Mouse (Mus musculus): ENCODE results near the gene Mical3. TPM values are rescaled to one million over a fixed set of nuclear protein-coding genes. Genes with fewer than 3 reads are reported as not detected.
A peak's percentile ranks its signal among the peaks of the same experiment; 100 is the strongest.

The Mical3 gene
- polyA plus RNA-seq, 1 experiment from 2014 or later: 4.5 TPM

DNA sequence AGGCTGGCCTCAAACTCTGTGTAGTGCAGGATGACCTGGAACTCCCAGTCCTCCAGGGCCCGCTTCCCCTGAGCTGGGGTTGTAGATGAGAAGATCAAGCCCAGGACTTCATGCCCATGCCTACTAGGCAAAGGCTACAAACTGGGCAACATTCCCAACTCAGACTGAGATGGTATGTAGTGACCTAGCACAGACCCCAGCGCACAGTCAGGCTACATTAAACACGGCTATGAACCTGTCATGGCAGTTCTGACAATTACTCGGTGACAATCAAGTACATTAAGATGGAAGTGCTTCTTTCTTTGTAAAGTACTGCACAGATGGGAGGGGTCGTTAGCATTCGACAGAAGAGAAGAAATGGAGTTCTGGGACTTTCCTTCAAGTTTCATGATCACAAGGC lies 44.0 kb upstream of the Mical3 start:
- TF ChIP-seq CTCF (IDR thresholded peaks at IDR 0.05; ENCODE audit: low read depth): no peak
- Histone ChIP-seq H3K9ac (ENCODE audit: low read depth, low read length) (no peak overlapping the region), H3K4me1 (replicated peaks; ENCODE audit: control insufficient read depth, insufficient read depth, low read length) (peaks cover 5% of the 10 kb centered on the region; the same call in 1 of the 2 replicates), H3K4me2 (replicated peaks; ENCODE audit: low read depth) (no peak overlapping the region), H3K36me3 (ENCODE audit: control insufficient read depth, insufficient read depth) (no peaks in the 10 kb centered on the region), H3K27me3 (replicated peaks; ENCODE audit: control insufficient read depth, insufficient read depth, low read length) (no peaks in the 10 kb centered on the region), H3K27ac (ENCODE audit: low read depth, low read length) (no peak overlapping the region), H3K4me3 (ENCODE audit: low read depth, low read length) (no peak overlapping the region), H3K9me3 (ENCODE audit: control insufficient read depth) (no peaks in the 10 kb centered on the region)
- no peak for ATAC-seq
- 93% methylated on average over 6 of the region's 6 CpGs for WGBS

- H3K4me1 ChIP-seq (replicated peaks; ENCODE audit: control insufficient read depth, insufficient read depth, low read length): peaks cover 5% of the 10 kb centered on the region; the same call in 1 of the 2 replicates
- no peaks in the 10 kb centered on the region for H3K27me3 ChIP-seq (replicated peaks; ENCODE audit: control insufficient read depth, insufficient read depth, low read length)
- no peak overlapping the region for H3K27ac ChIP-seq (ENCODE audit: low read depth, low read length)
- H3K4me3 ChIP-seq (ENCODE audit: low read depth, low read length): no peak overlapping the region
- H3K9ac ChIP-seq (ENCODE audit: low read depth, low read length): no peak overlapping the region
- H3K4me2 ChIP-seq (replicated peaks; ENCODE audit: low read depth): no peak overlapping the region
- WGBS: 53% methylated on average over 5 of the region's 5 CpGs
- TF ChIP-seq CTCF (IDR thresholded peaks at IDR 0.05; ENCODE audit: low read depth): no peak
- no peak for ATAC-seq
- H3K36me3 ChIP-seq (ENCODE audit: control insufficient read depth, insufficient read depth): no peaks in the 10 kb centered on the region
- H3K9me3 ChIP-seq (ENCODE audit: control insufficient read depth): no peaks in the 10 kb centered on the region
Measured at GRCm38 (mm10) chr6:121173471-121173870, 42.7 kb upstream of the Mical3 start.

DNA sequence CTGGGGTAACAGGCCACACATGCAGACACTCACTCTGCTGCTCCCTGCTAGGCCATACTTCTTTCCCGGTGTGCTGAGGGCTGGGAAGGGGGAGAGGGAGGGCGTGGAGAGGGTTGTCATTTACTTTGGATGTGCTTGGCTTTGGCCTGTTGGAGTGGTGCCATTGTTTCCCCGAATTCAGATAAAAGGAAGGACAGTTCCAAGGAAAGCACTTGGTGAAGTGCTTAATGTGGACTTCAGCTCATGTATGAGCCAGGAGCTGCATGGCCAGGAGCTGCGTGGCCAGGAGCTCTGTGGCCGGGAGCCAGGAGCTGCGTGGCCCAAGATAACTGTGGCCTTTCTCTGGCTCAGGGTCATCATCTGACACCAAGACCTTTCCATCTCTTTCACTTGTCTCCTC lies 40.3 kb upstream of the Mical3 start:
- Histone ChIP-seq H3K9me3 (ENCODE audit: control insufficient read depth) (no peaks in the 10 kb centered on the region), H3K4me2 (replicated peaks; ENCODE audit: low read depth) (no peak overlapping the region), H3K36me3 (ENCODE audit: control insufficient read depth, insufficient read depth) (no peaks in the 10 kb centered on the region), H3K4me3 (ENCODE audit: low read depth, low read length) (no peak overlapping the region), H3K27ac (ENCODE audit: low read depth, low read length) (no peak overlapping the region), H3K4me1 (replicated peaks; ENCODE audit: control insufficient read depth, insufficient read depth, low read length) (peaks cover 8% of the 10 kb centered on the region; the same call in 1 of the 2 replicates), H3K27me3 (replicated peaks; ENCODE audit: control insufficient read depth, insufficient read depth, low read length) (no peaks in the 10 kb centered on the region), H3K9ac (ENCODE audit: low read depth, low read length) (no peak overlapping the region)
- 69% methylated on average over 6 of the region's 6 CpGs for WGBS
- ATAC-seq: no peak
- TF ChIP-seq CTCF (IDR thresholded peaks at IDR 0.05; ENCODE audit: low read depth): no peak

DNA sequence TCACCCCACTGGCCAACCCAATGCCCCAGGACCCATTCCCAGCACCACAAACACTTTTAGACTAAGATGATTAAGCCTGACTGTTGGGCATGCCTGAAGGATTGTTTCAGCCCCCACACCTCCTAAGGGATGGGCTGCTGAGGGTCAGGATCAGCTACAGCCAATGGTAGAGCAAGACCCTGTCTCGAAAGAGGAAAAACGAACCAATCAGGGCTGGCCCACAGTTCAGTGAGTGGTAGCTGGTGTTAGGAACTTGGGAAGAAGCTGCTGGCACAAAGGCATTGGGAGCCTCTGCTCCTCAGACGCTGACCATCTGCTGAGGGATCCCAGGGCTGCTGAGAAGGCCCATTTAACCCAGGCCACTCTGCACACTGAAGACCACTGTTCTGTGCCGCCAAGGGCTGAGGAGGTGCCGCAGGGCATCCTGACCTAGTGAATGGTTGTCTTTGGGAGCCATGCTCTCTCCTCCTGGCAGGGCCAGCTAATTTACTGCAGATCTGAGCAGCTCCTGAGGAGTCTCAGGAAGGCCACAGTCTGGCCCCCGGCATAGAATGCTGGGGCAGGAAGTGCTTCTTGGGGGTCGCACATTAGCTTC lies 36.7 kb upstream of the Mical3 start:
- Histone ChIP-seq H3K4me2 (replicated peaks; ENCODE audit: low read depth) (no peak overlapping the region), H3K36me3 (ENCODE audit: control insufficient read depth, insufficient read depth) (no peaks in the 10 kb centered on the region), H3K27me3 (replicated peaks; ENCODE audit: control insufficient read depth, insufficient read depth, low read length) (no peaks in the 10 kb centered on the region), H3K4me3 (ENCODE audit: low read depth, low read length) (no peak overlapping the region), H3K4me1 (replicated peaks; ENCODE audit: control insufficient read depth, insufficient read depth, low read length) (0 out of 2 replicates have a peak, but pooled peaks cover 3% of the 10 kb centered on the region), H3K27ac (ENCODE audit: low read depth, low read length) (no peak overlapping the region), H3K9ac (ENCODE audit: low read depth, low read length) (no peak overlapping the region), H3K9me3 (ENCODE audit: control insufficient read depth) (no peaks in the 10 kb centered on the region)
- TF ChIP-seq CTCF (IDR thresholded peaks at IDR 0.05; ENCODE audit: low read depth): no peak
- ATAC-seq: no peak
- 79% methylated on average over 7 of the region's 7 CpGs for WGBS

DNA sequence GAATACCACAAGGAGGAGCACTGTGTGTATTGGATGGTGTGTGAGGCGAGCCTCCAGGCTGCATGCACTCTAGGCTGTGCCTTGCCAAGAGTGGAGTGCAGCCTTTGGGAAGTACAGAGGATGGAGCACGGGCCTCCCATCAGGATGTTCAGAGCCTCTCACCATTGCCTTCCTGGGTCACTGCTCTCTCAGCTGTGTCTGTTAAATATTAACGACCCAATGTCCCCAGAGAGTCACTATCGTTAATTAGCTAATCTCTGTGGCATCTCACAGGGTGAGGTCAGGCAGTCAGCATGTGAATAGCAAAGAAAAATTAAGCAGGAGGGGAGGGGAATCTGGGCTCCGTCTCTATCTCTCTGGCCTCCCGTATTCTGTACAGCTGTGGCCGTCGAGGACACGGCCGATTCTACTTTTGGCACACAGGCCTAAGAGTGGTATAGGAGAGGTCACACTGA lies 35.3 kb upstream of the Mical3 start:
- Histone ChIP-seq H3K9ac (ENCODE audit: low read depth, low read length) (no peak overlapping the region), H3K27me3 (replicated peaks; ENCODE audit: control insufficient read depth, insufficient read depth, low read length) (no peaks in the 10 kb centered on the region), H3K4me3 (ENCODE audit: low read depth, low read length) (no peak overlapping the region), H3K4me1 (replicated peaks; ENCODE audit: control insufficient read depth, insufficient read depth, low read length) (0 out of 2 replicates have a peak, but pooled peaks cover 3% of the 10 kb centered on the region), H3K27ac (ENCODE audit: low read depth, low read length) (peak overlapping the region; percentile 41; the same call in 1 of the 2 replicates), H3K9me3 (ENCODE audit: control insufficient read depth) (no peaks in the 10 kb centered on the region), H3K4me2 (replicated peaks; ENCODE audit: low read depth) (peak overlapping the region; percentile 35; the same call in 1 of the 2 replicates), H3K36me3 (ENCODE audit: control insufficient read depth, insufficient read depth) (no peaks in the 10 kb centered on the region)
- 11% methylated on average over 10 of the region's 10 CpGs for WGBS
- ATAC-seq: peak; percentile 86
- TF ChIP-seq CTCF (IDR thresholded peaks at IDR 0.05; ENCODE audit: low read depth): peak; percentile 40

- TF ChIP-seq CTCF (IDR thresholded peaks at IDR 0.05; ENCODE audit: low read depth): no peak
- no peak for ATAC-seq
- Histone ChIP-seq H3K9ac (ENCODE audit: low read depth, low read length) (no peak overlapping the region), H3K4me3 (ENCODE audit: low read depth, low read length) (no peak overlapping the region), H3K9me3 (ENCODE audit: control insufficient read depth) (no peaks in the 10 kb centered on the region), H3K36me3 (ENCODE audit: control insufficient read depth, insufficient read depth) (no peaks in the 10 kb centered on the region), H3K27me3 (replicated peaks; ENCODE audit: control insufficient read depth, insufficient read depth, low read length) (no peaks in the 10 kb centered on the region), H3K4me2 (replicated peaks; ENCODE audit: low read depth) (no peak overlapping the region), H3K4me1 (replicated peaks; ENCODE audit: control insufficient read depth, insufficient read depth, low read length) (0 out of 2 replicates have a peak, but pooled peaks cover 3% of the 10 kb centered on the region), H3K27ac (ENCODE audit: low read depth, low read length) (no peak overlapping the region)
- 57% methylated on average over 12 of the region's 12 CpGs for WGBS
Measured at GRCm38 (mm10) chr6:121162616-121163015, 31.8 kb upstream of the Mical3 start.
